Mouse (Mus musculus): Measurements from ENCODE around the gene Cars2.

Gene Cars2

DNA sequence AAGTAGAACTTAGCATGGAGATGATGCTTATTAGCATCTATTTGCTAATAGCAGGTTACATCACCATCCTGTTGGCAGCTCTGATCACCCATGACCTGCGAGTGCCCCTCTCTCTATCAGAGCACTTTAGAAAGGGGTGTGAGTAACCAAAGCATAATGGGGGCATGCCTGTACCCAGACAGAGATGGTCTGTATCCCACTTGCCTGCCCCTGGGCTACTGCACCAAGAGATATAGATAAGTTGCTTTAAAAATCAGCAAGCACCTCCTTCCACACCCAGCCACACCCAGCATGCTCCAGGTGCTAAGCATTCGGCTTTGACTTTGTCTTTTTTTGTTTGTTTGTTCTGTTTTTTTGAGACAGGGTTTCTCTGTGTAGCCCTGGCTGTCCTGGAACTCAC lies 74.7 kb downstream of the Cars2 start:
- ChIA-PET POLR2A (interaction anchor here in 2 of 4 experiments (0.6 to 1.5 kb wide), 5 partner anchors 9 to 271 kb away, joined by 3 to 5 read pairs (median 3); partner anchors contain the start of genes Ing1 (in 1 of the 2) and Naxd (in 1 of the 2)), CTCF (interaction anchor here in 1 of 4 experiments (1.0 to 1.5 kb wide), 2 partner anchors 56 to 467 kb away, joined by 3 read pairs; no protein-coding TSS in a partner anchor)

DNA sequence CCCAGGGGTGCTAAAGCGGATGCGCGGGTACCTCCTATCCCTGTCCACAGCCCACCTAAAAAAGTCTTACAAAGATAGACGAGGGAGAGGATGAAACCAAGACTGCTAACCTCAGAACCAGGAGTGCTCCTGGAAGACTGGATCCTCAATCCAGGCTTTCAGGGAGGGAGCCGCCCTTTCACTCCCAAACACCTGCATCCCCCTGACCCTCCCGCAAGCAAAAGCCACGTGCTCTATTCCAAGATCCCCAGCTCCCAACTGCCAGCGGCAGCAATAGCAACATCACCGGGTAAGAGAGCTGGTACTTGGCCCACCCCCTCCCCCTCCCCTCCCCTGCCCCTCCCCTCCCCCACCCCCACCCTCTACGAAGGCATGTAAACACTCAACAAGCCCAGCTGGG lies 75.2 kb downstream of the Cars2 start:
- ChIA-PET CTCF (interaction anchor here in 1 of 4 experiments (1.0 to 1.5 kb wide), 2 partner anchors 56 to 468 kb away, joined by 3 read pairs; no protein-coding TSS in a partner anchor), POLR2A (interaction anchor here in 2 of 4 experiments (0.6 to 1.5 kb wide), 3 partner anchors 9 to 270 kb away, joined by 3 to 5 read pairs (median 4); partner anchors contain the start of gene Naxd (in 1 of the 2))

DNA sequence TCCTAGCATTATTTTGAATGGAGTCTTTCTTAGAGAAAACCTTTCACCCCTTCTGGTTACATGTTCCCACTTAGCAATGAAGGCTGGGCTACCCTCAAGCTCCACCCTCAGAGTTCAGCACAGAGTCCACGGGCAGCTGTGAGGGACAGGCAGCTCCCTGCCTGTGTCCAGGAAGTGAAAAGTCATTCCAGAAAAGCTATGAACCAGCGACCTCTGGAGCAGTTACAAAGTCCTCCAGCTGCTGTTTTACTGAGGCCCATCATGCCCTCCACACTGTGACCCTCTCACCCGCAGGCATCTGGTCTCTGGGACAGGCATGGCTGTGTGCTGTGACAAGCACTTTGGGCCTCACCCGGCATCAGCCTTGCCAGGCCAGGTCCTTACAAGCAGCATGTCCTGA lies 77.5 kb downstream of the Cars2 start:
- ChIA-PET POLR2A (interaction anchor here in 1 of 4 experiments (1.0 to 1.6 kb wide), 2 partner anchors 8 to 24 kb away, joined by 3 to 4 read pairs; partner anchors contain the start of gene Naxd), CTCF (no interaction called here)

DNA sequence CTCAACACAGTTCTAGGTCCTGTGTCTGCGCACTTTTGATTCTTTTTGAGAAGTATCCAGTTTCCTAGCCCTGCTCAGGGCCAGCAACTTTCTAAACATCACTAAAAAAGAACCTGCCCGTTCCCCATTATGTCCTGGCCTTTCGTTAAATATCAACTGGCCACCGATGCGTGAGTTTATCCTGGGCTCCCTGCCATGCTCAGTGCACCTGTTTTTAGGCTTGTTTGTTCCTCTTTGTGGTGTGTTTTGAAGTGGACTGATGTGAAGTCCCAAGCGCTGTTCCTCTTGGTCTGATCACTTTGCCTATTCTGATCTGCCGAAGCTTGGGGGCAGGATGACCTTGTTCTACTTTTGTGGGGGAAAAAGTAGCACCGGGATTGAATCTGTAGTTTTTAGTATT lies 79.3 kb downstream of the Cars2 start:
- ChIA-PET POLR2A (interaction anchor here in 1 of 4 experiments (1.0 kb wide), 1 partner anchor 26 kb away, joined by 3 read pairs; the partner anchor contains the start of gene Naxd), CTCF (interaction anchor here in 2 of 4 experiments (0.5 to 0.6 kb wide), 2 partner anchors 21 to 218 kb away, joined by 3 read pairs; no protein-coding TSS in a partner anchor)

DNA sequence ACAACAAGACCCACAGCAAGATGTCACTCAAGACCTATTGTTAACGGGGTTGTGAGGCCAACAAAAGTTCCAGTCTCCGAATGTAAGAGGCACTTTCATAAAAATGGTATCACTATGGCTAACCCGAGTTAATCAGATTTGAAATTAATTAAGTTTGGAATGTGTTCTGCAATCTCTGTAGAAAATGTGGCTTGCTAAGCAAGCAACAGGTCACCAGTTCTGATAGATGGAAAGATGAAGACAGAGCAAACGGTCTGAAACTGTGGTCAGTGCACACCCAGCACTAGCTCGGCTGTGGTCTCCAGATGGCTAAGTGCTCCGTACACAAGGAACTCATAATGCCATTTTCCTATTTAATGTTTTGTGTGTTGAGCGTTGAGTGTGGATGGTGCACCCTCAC lies 79.9 kb downstream of the Cars2 start:
- POLR2A ChIA-PET = no interaction called here

DNA sequence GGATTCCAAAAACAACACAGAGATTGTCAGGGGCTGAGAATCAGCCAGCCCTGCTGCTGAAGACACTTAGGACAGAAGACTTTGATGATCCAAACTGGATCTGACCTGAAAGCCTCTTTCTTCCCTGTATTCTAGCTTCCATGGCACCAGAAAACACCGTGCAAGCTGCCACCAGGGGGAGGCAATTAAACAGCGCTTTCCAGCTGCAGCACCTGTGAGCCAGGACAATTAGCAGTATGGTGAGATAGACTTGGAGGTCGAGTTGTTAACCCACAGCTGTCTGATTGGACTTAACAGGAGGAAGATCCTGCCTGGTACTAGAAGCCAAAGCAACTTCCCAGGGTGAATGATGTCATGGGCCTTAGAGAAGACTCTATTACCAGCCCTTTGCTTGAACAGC lies 81.5 kb downstream of the Cars2 start:
- ChIA-PET POLR2A (interaction anchor here in 3 of 4 experiments (0.6 to 2.5 kb wide), 8 partner anchors 10 to 309 kb away, joined by 3 to 8 read pairs (median 3); partner anchors contain the start of gene Ing1 (in 2 of the 3)), CTCF (interaction anchor here (0.6 to 1.8 kb wide), 28 partner anchors 9 to 1020 kb away, joined by 3 to 9 read pairs (median 4); partner anchors contain the start of gene Rab20 (in 1 of the 4))

More for the DNA sequence above, 79.9 kb downstream of the Cars2 start:
- CTCF ChIA-PET = no interaction called here

DNA sequence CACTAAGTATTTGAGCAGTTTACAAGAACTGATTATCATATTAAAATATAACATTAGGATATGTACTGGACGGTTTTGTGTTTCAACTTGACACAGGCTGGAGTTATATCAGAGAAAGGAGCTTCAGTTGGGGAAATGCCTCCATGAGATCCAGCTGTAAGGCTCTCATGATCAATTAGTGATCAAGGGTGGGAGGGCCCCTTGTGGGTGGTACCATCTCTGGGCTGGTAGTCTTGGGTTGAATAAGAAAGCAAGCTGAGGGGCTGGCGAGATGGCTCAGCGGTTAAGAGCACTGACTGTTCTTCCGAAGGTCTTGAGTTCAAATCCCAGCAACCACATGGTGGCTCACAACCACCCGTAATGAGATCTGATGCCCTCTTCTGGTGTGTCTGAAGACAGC lies 84.1 kb downstream of the Cars2 start:
- ChIA-PET CTCF (interaction anchor here in 3 of 4 experiments (0.5 to 1.6 kb wide), 3 partner anchors 20 to 47 kb away, joined by 3 read pairs; no protein-coding TSS in a partner anchor), POLR2A (interaction anchor here in 2 of 4 experiments (1.2 to 2.0 kb wide), 3 partner anchors 9 to 89 kb away, joined by 3 to 7 read pairs (median 4); partner anchors contain the start of gene Ing1 (in 1 of the 2))

DNA sequence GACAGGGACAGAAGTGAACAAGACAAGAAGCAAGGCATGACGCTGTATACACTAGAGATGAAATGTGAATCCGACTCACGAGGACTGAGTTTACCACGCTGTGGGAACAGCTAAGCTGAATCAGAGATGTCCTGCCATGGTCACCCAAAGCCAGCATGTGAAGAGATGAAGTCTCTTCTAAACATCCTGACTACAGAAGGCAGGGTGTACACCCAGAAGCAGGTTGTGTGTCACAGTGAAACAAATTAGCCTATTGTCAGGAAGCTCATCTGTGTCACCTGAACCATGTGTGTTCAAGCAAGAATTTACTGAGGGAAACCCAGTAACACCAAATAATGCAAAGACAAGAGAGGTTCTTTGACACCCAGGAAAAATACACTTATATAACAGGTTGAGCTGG lies 85.0 kb downstream of the Cars2 start:
- ChIA-PET CTCF (interaction anchor here in 2 of 4 experiments (0.9 to 1.6 kb wide), 2 partner anchors 46 to 505 kb away, joined by 3 read pairs; no protein-coding TSS in a partner anchor), POLR2A (interaction anchor here in 3 of 4 experiments (0.6 to 2.0 kb wide), 7 partner anchors 8 to 171 kb away, joined by 3 to 7 read pairs (median 3); partner anchors contain the start of genes Ankrd10 (in 1 of the 3) and Ing1 (in 1 of the 3))

DNA sequence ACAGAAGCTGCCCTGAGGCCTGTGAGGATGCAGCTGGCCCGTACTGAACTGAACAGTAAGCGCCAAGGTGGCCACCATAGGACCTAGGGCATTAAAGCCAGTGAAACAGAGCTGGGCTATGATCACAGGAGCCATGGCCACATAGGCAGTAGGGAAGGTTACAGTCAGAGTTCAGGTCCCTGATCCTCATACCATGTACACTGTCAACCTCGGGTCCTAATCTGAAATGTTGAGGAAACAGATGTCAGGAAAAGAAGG lies 85.9 kb downstream of the Cars2 start:
- CTCF ChIA-PET = interaction anchor here in 1 of 4 experiments (1.0 kb wide), 1 partner anchor 14 kb away, joined by 3 read pairs; no protein-coding TSS in a partner anchor
- POLR2A ChIA-PET = interaction anchor here in 1 of 4 experiments (0.6 to 1.7 kb wide), 4 partner anchors 9 to 310 kb away, joined by 3 to 4 read pairs (median 3); no protein-coding TSS in a partner anchor

Data from embryonic stem cell, embryonic (primary cell).